Mouse (Mus musculus): Measurements from ENCODE around the gene Ppard.

The Ppard gene

GRCm38 (mm10) chr17:28223561-28224391 is 8.7 kb upstream of the Ppard start:
- peak; percentile 94 for DNase-seq (ENCODE audit: low spot score)

- no peak for DNase-seq (ENCODE audit: low spot score)
These were observed 7.9 kb upstream of the Ppard start for GRCm38 (mm10) chr17:28224615-28225014.

GRCm38 (mm10) chr17:28226014-28226413 is 6.5 kb upstream of the Ppard start:
- DNase-seq (ENCODE audit: low spot score), result peak; percentile 93

- no peak for DNase-seq (ENCODE audit: low spot score)
These were observed 2.0 kb upstream of the Ppard start for GRCm38 (mm10) chr17:28230486-28230885.

GRCm38 (mm10) chr17:28231026-28231736 is 1.3 kb upstream of the Ppard start:
- no peak for DNase-seq (ENCODE audit: low spot score)

GRCm38 (mm10) chr17:28233091-28233731 is 711 bp downstream of the Ppard start:
- peak; percentile 54 for DNase-seq (ENCODE audit: low spot score)

GRCm38 (mm10) chr17:28234641-28235040 is 2.1 kb downstream of the Ppard start:
- no peak for DNase-seq (ENCODE audit: low spot score)

- no peak for DNase-seq (ENCODE audit: low spot score)
These were observed 3.6 kb downstream of the Ppard start for GRCm38 (mm10) chr17:28235982-28236635.

GRCm38 (mm10) chr17:28236636-28237015 is 4.1 kb downstream of the Ppard start:
- DNase-seq (ENCODE audit: low spot score), result no peak

GRCm38 (mm10) chr17:28237362-28237761 is 4.9 kb downstream of the Ppard start:
- DNase-seq (ENCODE audit: low spot score), result no peak

- no peak for DNase-seq (ENCODE audit: low spot score)
These were observed 5.4 kb downstream of the Ppard start for GRCm38 (mm10) chr17:28237874-28238273.

GRCm38 (mm10) chr17:28240846-28241245 is 8.3 kb downstream of the Ppard start:
- no peak for DNase-seq (ENCODE audit: low spot score)

- DNase-seq (ENCODE audit: low spot score), result peak; percentile 64
These were observed 9.8 kb downstream of the Ppard start for GRCm38 (mm10) chr17:28242296-28242695.

- no peak for DNase-seq (ENCODE audit: low spot score)
These were observed 11.7 kb downstream of the Ppard start for GRCm38 (mm10) chr17:28244214-28244613.

GRCm38 (mm10) chr17:28244714-28245113 is 12.2 kb downstream of the Ppard start:
- DNase-seq (ENCODE audit: low spot score), result no peak

GRCm38 (mm10) chr17:28246640-28247039 is 14.1 kb downstream of the Ppard start:
- DNase-seq (ENCODE audit: low spot score), result no peak

GRCm38 (mm10) chr17:28247613-28248012 is 15.1 kb downstream of the Ppard start:
- peak; percentile 48 for DNase-seq (ENCODE audit: low spot score)

GRCm38 (mm10) chr17:28249062-28249461 is 16.6 kb downstream of the Ppard start:
- DNase-seq (ENCODE audit: low spot score), result no peak

- DNase-seq (ENCODE audit: low spot score), result no peak
These were observed 19.2 kb downstream of the Ppard start for GRCm38 (mm10) chr17:28251579-28252280.

- DNase-seq (ENCODE audit: low spot score), result no peak
These were observed 19.8 kb downstream of the Ppard start for GRCm38 (mm10) chr17:28252281-28252648.

- DNase-seq (ENCODE audit: low spot score), result no peak
These were observed 20.7 kb downstream of the Ppard start for GRCm38 (mm10) chr17:28253216-28253615.

GRCm38 (mm10) chr17:28254804-28255203 is 22.3 kb downstream of the Ppard start:
- no peak for DNase-seq (ENCODE audit: low spot score)
